Mouse (Mus musculus) layer of hippocampus, adult 11-12 months (tissue): ENCODE results near the gene Lrrc75b.
"Not testable (repeated sequence)": the region's sequence is repeated elsewhere in the genome, so short reads cannot be mapped to it uniquely, and the experiment has no call there.

Experiments
- DNase-seq: peaks from one replicate; pipeline ENCODE4 v3.0.0; 2022; ENCODE audit warnings: low spot score

Gene Lrrc75b

DNA sequence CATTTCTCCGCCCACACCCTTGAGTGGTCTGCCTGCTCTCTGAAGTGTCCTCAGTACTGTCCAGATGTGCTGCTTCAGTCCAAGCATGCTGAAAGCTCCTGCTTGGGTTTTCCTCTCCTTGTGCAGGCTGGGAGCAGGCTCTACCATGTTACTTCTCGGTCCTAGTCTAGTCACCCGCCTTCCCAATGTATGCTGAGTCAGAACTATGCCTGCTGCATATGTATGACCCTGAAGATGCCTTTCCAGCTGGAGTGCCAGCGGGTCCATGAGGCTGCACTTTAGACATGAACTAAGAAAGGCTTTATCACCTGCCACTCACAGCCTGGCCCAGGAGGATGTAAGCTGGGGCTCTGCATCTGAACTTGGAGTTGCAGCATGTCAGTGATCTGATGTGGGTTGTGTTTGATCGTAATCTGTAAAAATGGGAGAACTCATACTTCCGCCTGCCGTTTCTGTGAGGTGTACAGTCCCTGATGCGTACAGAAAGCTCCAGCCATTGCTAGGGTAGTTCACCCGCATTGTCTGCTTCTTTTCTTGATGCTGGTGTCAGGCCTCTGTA is 28.5 kb downstream of the Lrrc75b start:
- no peak for DNase-seq

DNA sequence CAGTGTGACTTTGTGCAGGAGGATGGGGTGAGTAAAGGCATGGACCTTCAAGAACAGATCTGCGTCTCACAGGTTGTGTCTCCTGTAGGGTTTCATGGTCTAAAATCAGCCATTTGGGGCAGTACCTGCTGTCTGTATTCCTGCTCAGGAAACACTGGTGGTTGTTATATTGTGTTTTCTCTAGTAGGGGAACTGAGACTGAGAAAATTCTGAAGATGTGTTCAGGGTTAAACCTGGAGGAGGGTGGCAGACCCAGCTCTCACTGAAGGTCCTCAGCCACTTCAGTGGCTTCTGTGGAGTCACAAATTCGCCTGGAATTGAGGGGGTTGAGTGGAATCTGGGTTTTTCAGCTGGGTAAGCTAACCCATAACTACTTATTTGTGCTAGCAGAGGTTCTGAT is 29.8 kb downstream of the Lrrc75b start:
- DNase-seq = no peak

DNA sequence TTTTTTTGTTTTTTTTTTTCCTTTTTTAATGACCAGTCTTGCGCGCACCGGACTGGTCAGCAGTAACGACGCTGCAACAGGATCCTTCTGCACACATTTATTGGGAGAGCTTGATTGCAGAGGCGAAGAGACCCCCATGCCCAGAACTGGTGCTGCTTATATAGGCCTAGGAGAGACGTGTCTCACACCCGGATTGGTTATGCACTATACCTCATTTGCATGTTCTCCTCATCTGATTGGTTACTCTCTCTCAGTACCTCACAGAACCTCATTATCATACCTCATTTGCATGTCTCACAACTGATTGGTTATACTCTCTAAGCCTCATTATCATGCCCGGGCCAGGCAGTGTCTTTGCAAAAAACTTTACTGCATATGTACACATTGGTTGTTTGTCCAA is 34.7 kb downstream of the Lrrc75b start:
- DNase-seq = not testable (repeated sequence)

DNA sequence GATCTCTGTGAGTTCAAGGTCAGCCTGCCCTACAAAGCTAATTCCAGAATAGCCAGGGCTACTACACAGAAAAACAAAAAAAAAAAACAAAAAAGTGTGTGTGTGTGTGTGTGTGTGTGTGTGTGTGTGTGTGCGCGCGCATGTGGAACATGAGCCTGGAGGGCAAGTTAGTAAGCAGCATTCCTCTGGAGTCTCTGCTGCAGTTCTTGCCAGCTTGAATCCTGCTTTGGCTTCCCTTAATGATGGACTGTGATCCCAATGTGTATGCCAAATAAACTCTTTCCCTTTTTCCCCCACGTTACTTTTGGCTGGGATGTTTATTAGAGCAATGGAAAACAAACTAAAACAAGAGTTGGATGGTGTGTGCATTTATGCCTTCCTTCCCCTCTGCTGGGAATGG is 38.5 kb downstream of the Lrrc75b start:
- DNase-seq = no peak

DNA sequence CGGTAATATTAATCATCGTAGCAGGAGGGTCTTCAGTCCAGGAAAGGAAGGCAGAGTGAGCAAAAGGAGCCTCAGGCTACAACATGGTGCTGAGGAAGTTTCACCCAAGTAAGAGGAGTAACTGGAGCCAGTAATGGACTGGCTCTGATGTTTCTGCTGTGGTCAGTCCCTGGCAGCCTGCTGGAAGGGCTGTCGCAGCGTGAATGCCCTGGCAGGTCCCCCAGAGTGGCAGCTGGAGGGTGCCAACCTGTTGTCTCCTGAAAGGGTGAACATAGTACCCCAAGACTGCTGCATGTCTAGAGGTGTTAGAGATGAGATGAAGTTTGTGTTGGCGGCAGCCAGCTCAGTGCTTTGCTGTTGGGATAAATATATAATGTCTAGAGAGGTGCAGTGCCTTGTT is 39.5 kb downstream of the Lrrc75b start:
- no peak for DNase-seq

DNA sequence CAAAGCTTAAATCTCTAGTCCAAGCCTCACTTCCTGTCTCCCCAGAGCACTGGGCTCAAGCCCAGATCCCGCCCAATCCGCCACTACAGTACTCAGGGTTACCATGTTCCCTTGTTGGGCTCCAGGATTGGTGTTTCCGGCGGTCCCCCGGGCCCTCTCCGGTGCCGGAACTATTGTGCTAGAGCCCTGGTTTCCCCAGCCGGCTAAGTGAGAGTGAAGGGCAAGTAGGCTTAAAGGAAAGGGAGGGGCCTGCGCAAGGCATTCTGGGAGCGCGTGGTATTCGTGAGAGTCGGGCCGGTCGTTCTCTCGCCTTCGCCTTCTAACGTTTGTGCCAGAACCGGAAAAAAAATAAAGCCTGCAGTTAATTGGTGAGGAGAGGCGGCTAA is 42.4 kb downstream of the Lrrc75b start, which contains the start of gene Gucd1:
Gene Gucd1 (minus strand): TSS at position 215 of the 386 bp plus-strand sequence.
- DNase-seq = peak; percentile 98

DNA sequence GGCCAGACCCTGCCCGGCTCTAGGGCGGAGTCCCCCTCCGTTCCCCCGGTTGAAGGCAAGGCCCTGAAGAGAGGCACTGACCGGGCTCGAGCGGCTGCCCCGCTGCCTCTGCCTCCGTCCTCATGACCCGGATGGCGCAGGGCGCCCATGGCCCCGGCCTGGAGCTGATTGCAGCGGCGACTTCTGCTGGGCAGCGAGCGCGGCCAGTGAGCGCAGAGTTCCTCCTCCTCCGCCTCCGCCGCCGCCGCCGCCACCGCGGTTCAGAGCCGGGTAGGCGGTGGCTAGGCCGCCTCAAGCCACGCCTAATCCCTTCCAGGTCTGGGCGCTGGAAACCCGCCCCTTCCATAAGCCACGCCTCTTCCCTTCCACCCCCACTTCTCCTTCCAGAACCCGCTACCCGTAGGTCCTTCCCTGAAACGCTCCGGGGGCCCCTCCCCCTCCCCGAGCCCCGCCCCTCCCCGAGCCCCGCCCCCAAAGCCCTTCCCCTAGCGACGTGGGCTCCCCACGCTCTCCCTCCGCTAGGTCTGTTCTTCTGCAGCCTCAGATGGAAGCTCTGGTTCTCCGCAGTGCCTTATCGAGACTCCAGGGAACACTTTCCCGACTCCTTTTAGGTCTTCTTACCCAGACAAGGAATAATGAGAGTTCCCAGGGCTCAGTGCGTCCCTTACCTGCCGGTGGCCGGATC is 42.9 kb downstream of the Lrrc75b start, which contains the start of gene Snrpd3:
Gene Snrpd3 (plus strand): TSS at position 479 of the 685 bp plus-strand sequence.
- DNase-seq = peak; percentile 91

DNA sequence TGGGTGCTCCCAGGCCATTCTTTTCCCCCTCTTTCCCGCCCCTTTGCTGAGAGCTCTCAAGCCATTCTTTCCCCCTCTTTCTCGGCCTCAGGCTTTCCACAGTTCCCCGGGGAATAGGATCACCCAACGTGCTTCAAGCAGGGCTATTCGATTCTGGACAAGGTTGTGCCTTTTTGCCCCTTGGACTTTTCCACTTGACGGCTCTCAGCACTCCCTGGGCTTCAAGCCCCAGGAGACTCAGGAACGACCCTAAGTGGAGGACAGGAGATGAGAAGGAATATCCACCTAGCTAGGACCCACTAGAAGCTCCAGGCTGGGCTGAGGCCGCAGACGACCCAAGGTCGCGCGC is 43.4 kb downstream of the Lrrc75b start:
- no peak for DNase-seq

DNA sequence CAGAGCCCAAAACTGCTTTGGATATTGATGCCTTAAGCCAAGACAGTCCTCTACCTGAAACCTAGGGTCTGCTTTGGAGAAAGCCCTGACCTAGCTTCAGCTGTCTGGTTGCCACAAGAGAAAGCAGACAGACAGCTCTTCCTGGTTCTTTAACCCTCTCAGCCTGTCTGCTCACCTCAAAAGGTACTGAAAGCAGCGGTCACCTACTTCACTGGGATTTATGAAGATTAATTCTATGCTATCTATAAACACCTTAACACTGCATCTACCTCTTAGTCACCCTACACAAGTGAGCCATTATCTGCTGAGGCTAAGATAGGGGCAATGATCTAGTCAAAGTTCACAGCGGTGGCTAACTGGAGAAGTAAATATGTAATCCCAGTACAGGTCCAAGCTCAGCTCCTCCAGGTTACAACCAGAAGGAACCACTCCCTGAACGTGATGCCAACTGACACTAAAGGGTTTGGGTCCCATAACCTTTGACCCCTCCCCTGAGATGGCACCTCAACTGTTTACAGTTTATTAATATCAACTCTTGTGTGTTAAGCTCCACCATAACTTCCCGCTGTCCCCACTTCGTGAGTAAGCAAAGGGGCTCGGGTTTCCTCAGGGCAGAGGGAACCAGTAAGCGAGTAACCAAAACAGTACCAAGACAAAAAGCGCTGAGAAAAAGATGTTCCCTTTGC is 43.9 kb downstream of the Lrrc75b start:
- DNase-seq = peak; percentile 25

DNA sequence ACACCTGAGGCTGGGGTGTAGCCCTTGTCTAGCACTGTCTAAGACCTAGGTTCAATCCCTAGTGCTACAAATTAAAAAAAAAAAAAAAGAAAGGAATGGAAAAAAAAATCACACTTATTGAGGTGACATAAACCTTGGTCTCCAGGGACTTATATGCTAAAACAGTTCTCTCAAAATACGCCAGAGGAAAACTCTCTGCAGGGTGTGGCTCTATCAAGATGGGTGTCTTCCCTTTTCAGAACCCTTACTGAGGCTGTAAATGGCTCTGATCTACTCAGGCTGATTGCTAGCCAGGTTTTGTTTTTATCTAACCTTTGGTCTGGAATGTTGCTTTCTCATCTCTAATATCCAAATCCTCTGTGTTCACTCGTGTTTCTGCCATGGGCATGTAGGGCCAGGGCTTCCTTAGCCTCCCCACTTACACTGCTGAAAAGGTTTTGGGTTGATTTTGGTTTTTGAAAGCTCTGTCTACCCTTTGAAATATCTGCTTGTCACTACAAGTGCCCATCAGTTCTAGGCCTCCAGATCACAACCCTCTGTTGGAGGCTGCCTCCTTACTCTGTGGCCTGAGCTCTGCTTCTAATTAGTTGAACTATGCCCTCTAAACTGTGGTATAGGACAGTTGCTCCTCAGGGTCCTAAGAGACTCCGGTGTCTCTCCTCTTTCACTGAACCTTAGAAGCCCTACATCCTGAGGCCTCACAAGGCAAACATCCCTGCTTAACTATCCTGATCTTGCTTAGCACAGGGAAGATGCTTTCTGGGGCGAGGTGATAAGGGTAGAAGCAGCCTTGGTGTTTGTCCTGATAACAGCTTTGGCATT is 44.7 kb downstream of the Lrrc75b start:
- no peak for DNase-seq

DNA sequence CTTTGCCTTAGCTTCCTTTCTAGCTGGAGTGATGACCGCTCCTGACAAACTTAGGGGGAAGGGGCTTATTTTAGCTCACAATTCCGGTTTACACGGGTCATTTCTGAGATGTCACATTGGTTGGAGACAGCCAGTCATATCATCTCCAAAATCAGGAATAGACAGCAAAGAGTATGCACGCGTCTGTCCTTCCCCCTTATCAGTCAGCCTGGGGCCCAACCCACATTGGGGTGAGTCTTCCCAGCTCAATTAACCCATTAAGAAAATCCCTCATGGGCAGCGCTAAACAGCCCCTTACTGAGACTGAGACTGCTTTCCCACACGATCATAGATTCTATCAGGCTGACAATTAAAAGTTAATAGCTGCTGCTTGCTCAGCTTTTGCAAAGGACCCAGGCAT is 45.8 kb downstream of the Lrrc75b start:
- no peak for DNase-seq

DNA sequence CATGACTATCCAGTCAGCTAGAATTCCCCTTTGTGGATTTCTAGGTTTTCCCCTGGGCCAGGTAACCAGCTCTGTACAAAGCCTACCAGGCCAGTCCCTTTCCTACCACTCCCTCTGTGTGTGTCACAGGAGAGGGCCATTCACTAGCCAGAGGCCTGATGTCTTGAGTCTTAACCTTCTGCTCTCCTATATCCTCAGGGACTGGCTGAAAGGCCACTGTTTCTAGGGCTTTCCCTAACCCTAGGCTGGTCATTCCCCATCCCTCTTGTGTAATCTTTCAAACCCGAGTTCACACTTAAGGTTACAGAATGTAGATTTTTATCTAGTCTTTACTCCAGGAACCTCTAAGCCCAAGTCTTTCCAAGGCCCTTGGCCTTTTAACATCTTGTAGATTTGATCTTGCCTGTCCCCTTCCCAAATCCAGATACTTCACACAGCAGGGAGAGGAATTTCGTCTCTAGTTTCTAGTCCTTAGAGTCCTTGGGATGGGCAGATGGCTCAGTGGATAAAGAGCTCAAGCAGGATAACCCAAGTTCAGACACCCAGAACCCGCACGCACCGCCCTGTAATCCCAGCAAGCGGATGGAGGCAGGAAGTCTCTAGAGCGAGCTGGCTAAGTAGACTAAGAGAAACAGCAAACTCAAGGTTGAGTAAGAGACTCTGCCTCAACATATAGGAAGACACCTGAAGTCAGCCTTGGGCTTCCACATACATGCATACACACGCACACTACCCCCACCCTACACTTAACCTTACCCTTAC is 46.6 kb downstream of the Lrrc75b start:
- no peak for DNase-seq

DNA sequence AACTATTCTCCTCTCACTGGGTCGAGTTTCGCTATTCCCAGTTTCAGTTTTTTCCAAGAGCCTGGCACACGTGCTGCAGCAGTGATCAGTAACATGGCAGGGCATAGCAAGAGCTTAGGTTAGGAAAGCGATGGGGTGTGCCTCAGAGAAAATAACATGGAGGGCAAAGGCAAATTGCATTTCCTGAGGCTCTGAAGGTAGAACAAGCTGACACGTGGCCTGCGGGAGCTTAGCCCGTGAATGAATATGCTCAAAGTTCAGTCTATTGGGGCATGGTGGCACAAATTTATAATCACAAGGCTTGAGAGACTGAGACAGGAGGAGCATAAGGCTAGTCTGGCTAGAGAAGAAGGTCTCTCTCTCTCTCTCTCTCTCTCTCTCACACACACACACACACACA is 47.3 kb downstream of the Lrrc75b start:
- no peak for DNase-seq

DNA sequence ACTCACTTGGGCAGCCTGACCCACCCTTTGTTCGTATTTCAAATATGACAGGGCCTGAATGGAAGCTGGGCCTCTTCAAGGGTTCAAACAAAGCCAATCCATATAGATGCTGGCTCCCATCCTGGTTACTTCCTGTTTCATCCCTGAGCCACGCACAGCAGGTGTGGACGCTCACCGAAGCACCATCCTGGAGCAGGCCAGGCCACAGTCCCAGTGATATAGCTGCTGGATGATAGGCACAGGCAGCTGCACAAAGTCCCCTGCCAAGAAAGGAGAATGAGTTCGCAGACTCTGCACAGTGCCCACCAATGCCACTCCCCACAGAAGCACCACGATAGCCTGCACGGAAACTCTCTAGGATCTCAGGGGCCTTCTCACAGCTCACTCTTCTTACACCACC is 48.2 kb downstream of the Lrrc75b start:
- no peak for DNase-seq

DNA sequence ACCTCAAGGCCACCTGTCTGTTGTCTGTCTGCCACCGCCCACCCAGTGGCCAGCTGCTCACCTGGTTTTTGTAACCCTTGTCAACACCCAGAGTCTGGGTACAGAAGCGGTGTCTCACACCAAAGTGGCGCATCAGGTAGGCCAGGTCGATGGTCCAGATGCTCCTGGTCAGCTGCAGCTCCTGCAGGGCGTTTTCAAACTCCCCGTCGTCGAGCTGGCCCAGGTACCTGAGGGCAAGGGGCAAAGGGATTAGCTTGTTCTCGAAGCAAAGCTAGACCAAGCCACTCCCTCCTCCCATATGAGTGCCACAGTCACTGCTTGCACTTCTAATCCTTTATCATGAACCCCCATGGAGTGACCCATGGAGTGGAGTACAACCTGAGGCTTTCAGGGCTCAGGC is 49.1 kb downstream of the Lrrc75b start:
- no peak for DNase-seq

DNA sequence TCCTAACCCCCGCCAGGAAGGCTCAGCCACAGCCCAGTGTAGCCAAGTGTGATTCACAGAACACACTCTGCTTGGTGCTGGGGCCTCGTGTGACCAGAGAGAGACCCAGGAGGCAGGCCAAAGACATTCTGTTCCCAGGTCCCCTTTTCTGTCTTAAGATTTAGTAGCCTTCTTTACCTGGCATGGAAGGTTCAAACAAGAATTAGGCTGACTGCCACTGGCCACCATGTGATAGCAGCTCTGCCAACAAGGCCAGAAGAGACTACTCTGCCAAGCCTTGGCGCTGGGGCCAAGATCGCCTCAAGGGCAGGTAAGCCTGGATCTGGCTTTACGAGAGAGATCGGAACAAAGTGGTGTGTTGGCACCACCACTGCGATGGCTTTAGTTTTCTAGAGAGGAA is 49.7 kb downstream of the Lrrc75b start:
- DNase-seq = no peak

DNA sequence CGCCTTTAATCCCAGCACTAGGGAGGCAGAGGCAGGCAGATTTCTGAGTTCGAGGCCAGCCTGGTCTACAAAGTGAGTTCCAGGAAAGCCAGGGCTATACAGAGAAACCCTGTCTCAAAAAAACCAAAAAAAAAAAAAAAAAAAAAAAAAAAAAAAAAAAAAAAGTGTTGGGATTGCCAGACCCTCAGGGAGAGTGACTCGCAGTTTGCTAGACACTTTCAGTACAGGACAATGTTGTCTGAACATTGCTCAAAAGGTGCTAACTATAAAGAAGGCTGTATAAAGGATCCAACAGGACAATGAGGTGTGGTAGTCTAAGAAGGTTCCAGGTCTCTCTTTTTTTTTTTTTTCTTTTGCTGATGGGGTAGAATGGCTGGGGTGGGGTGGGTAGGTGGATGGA is 54.2 kb downstream of the Lrrc75b start:
- not testable (repeated sequence) for DNase-seq

DNA sequence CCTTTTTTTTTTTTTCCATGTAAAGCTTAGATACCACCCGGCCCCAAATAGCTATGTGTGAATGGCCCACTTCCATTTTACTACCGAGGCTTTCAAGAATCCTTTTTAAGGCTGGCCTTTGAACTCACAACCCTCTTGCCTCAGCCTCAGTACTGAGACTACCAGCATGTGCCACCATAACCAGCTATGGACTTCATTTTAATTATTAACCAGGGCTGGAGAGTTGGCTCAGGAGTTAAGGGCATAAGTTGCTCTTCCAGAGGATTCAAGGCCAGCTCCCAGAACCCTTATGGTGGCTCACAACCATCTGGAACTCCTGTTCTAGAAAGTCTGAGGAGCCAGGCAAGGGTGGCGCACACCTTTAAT is 55.0 kb downstream of the Lrrc75b start:
- DNase-seq = no peak

DNA sequence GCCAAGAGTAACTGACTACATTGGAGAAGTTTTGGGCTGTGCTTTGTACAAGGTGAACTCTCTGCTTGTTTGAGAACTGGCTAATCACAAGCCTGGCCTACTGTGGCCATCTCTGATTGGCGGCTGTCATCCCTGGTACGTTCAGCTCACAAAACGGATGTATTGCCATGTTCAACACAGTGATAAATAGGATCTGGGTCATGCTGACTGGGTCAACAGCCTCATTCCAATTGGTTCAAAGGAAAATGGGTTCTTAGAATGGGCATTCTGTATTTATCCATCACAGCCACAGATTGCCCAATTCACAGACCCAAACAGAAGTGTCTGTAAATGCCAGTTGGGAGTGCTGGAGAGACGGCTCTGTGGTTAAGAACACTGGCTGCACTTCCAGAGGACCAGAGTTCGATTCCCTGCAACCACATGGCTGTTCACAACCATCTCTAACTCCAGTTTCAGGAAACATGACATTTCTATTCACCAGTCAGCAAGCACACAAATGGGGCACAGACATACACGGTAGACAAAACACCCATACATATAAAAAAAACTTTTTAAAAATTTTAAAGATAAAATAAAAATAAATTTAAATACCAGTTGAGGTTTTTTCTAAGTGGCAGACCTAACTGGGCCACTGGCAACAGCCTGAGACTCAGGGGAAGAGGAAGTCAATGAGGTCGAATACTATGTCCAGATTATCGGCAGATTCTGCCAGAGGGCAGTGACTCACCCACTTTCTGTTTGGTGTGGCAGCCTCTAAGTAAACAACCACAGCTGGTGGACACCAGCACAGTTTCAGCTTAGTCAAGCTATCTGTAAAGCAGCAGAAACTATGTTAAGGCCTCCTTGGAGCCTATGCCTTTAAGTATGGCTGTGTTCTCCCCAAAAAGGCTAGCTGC is 55.6 kb downstream of the Lrrc75b start:
- no peak for DNase-seq

DNA sequence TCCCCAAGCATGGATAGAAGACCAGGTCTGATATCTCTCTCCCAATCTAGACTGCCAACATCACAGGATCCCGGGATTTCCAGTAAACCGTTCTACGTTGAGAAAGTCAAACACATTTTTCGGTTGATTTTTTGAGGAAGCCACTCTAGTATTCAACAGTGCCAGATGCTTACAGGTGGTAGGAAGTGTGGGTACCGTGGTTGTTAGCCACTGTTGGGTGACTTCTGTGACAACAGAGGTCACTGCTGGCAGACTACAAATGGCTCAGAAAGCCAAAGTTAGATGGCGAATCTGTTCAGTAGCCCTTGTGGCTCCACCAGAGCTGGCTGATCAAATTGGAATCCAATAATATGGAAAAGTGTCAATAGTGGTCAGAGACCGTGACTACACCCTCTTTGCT is 56.4 kb downstream of the Lrrc75b start:
- no peak for DNase-seq

DNA sequence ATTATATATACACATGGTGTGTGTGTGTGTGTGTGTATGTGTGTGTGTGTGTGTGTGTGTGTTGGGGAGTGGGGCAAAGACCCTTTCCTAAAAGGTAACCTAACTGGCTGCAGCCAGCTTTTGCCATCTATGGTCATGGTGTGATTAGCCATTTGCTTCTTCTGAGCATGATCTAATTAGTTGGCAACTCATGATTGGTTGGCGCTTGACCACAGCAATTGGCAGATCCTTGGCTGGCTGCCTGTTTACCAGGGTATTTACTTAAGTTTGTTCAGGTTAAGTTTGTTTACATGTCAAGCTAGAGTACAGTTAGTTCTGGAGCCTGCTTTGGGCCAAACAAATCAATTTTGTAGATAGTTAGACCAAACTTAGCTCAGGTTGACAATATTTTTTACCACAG is 58.5 kb downstream of the Lrrc75b start:
- DNase-seq = no peak
